Mouse (Mus musculus): ENCODE measurements around the gene Snrnp40. TPM values are rescaled to one million over a fixed set of nuclear protein-coding genes. Genes with fewer than 3 reads are reported as not detected.

Snrnp40 gene
- 32.3 and 34.1 TPM in 2 replicates for polyA plus RNA-seq (2012; rRNA removed)

DNA sequence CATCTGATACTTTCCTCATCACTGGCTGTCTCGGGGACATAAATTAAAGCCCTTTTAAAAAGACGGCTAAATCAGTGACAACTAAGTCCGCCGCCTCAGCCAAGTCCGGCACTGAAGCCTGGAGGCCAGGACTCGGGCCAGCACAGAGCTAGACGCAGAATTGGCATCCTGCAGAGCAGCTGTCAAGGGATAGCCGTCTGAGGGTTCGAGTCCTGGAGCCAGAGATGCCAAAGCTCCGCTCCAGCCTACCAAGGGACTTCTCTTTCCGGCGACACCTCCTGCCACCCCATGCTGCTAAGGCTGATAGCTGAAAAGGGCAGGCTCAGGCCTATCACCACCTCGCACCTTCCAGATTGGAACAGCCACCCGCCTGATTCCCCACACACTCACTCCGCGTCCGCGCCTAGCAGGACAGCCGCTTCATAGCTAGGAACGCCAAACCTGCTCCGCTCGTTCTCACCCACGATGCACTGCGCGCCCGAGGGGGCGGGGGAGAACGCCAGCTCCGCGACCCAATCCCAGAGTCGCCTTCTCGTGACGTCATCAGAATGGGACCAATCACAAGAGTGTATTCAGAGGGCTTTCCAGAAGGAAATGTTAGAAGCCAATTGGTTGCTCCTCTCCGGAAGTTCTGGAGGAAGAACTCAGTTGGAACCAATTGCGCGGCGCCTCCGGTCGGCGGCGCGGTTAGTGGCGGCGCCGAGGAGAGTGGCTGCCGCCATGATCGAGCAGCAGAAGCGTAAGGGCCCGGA lies at the start of gene Snrnp40, which contains the start of gene Zcchc17:
TSS of gene Snrnp40 (plus strand) at position 647 of the 752 bp plus-strand sequence.
TSS of gene Zcchc17 (minus strand) at position 458 of the 752 bp plus-strand sequence.
- DNase-seq (ENCODE audit: low read depth), result peak; percentile 97

DNA sequence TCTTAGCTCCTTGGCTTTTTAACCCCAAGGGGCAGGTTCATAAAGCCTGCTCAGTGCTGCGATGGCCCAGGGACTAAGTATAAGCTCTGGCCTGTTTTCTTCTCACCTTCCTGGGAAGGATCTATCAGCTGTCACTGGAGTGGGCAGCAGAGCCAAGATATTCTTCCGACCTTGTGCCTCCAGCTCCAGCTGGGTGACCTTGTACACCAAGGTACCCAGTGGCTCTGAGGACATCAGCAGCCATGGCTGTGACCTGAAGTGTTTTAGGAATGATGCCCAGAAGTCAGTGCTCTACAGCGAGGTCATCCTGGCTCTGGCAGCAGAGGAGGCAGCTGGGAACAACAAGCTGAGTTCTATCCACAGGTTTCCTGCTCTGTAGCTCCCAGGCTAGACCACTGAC lies 47.4 kb upstream of the Snrnp40 start:
- DNase-seq (ENCODE audit: low read depth), result no peak

DNA sequence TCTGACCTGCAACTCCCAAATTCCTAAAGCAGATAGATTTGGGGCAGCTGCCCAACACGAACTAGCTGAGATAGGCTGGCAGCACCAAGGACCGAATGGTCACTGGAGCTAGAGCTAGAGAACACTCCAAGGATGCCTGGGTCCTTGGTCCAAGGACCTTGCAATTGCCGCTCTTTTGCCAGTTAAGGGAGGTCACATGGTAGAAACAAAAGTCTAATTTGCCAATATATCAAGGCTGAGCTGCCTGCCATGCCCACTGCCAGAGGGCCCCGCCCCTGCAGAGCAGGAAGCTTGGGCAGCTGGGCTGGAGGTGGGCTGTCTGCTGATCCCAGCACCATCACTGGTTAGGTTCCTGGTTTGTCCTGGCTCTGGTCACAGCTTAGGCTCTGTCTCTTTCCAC lies 46.4 kb upstream of the Snrnp40 start:
- DNase-seq (ENCODE audit: low read depth), result no peak

DNA sequence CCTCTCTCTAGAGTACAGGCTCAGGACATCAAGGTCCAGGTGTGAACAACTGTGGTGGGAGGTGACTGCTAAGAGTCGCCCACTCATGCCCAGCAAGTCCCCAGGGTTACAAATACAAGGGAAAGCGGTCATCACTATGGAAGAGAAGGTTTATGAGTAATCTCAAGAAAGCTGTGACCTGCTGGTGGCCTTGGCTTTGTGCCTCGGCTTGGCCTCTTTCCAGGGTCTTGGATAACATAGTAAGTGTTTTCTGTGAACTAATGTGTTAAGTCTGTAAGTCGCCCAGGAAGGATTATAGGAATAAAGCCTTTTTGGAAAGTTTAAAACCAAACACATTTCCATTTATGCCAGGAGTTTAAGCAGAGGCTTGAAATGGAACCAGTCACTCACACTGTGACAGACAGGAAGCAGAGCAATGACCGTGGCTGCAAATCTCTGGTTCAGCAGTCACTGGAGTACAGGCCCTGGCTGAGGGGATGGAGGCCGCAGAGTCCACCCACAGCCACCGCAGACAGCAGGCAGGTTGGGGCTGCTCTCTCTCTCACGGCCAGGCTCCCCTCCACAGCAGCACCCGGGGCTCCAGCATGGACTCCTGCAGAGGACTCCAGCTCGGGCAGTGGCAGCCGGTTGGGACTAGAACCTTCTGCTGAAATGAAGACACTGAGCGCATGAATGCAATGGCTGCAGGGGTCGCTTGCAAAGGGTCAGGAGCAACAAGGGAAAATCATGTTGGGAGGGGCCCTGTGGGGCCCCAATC lies 44.0 kb upstream of the Snrnp40 start:
- DNase-seq (ENCODE audit: low read depth), result no peak

DNA sequence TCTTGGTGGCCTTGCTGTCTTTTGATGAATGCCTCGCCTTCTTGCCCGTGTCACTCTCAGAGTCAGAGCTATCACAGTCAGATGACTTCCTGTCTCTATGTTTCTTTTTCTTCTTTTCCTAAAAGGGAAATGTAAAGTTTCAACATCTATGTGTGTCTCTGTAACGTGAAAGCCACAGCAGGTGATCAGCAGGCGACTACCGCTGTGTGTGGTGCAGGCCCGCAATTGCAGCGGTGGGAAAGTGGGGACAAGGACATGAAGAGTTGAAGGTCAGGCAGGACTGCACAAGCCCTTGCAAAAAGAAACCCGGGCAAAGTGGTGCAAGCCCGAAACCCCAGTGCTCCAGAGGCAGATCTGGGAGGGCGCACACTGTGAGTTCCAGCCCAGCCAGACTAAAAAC lies 43.2 kb upstream of the Snrnp40 start:
- DNase-seq (ENCODE audit: low read depth), result no peak

DNA sequence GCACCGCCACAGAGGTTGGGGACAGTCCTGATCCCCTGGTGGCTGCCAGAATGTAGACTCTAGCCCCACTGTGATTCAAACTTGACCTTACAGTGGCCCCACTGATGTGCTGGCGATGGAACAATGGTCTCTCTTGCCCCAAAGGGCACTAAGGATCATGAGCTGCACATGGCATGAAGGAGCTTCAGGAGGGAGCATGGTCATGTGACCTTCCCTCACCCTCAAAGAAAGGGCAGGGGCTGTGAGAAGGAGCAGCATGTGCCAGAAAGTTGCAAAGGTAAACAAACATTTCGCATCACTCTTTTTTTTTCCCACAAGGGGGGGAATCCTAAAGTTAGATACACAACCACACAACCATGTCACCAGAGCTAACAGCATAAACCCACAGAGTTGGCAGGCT lies 41.8 kb upstream of the Snrnp40 start:
- DNase-seq (ENCODE audit: low read depth), result no peak

DNA sequence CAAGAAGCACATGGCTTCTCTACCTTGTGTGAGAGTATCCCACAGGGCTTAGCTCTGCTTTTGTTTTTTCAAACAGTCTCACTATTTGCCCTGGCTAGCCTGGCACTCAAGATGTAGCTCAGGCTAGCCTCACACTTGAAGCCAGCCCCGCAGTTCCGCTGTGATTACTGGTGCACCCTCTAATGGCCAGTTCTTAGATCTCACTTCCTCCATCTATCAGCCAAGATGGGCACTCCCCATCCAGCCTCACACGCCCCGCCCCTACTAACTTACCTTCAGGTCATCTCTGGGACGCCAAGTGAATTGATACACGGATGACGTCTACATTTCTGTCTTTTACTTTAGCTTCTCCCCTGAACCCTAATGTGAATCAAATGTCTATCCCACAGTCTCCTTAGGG lies 40.4 kb upstream of the Snrnp40 start:
- DNase-seq (ENCODE audit: low read depth), result no peak

DNA sequence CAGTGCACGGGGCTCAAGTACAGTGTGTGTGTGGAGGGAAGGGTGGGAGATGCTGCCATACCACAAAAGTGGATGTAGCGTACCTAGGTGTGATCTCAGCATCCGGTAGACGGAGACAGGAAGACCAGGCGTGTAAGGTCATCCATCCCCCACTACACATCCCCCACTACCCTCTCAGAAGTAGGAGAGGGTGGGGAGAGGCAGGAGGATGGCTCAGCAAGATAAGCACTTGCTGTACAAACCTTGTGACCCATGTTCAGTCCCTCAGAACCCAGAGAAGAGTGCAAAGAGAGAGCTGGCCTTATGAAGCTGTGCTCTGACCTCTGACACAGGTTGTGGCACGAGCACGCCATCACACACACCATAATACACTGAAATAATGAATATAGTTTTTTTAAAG lies 38.3 kb upstream of the Snrnp40 start:
- DNase-seq (ENCODE audit: low read depth), result no peak

DNA sequence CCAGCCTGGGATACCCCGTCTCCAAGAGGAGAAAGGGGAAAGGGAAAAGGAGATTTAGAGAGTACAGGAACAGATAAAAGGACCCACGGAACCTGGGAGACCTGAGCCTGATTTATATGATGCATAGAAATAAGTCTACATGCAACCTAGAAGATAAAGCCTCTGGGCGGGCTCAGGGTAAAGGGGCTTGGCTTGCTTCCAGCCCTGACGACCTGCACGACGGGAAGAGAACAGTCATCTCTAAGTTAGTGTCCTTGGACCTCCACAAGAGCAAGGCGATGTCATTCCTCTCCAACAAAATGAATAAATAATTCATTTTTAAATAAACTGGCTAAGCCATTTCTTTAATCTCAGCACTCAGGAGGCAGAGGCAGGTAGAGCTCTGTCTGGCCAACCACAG lies 37.4 kb upstream of the Snrnp40 start:
- DNase-seq (ENCODE audit: low read depth), result no peak

DNA sequence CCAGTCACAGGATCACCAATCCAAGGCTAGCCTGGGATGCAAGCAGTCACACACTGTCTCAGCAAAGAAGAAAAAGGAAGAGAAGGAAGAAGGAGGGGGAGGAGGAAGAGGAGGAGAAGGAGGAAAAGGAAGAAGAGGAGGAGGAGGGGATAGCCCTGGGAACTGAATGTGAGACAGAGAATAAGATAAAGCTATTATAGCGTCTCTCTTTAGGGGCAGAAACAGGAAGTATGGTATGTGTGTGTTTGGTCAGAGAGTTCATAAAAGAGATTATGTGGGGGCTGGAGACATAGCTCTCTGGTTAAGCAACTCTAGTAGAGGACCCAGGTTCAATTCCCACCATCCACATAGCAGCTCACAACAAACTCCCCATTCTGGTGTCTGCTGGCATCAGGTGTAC lies 36.8 kb upstream of the Snrnp40 start:
- DNase-seq (ENCODE audit: low read depth), result no peak

DNA sequence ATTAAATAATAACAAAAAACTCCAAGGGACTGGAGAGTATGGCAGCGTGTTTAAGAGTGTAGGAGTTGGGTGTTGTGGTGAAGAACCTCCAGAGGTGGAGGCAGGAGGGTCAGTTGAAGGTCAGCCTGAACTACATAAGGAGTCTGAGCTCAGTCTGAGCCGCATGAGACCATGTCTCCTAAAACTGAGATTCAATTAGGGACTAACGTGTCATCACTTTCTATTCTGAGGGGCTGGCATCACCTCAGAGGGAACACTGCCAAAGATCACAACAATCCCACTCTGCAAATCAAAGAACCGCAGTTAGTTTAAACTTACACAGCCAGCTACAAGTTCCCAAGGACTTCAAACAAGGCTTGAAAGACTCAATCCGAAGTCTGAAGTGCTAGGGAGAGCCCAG lies 36.3 kb upstream of the Snrnp40 start:
- no peak for DNase-seq (ENCODE audit: low read depth)

DNA sequence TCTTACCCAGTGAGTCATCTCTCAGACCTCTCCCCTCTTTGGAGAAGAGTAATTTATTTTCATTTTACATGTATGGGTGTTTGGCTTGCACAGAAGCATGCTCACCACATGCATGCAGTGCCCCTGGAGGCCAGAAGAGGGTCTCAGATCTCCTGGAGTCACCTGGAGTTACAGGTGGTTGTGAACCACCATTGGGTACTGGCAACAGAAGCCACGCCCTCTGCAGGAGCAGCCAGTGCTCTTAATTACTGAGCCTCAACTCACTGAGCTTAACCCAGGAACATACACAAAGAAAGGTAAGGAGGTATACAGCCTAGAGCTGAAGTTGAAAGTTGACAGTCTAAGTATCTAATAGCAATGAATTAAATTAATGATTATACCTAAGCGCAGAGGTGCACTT lies 34.5 kb upstream of the Snrnp40 start:
- no peak for DNase-seq (ENCODE audit: low read depth)

DNA sequence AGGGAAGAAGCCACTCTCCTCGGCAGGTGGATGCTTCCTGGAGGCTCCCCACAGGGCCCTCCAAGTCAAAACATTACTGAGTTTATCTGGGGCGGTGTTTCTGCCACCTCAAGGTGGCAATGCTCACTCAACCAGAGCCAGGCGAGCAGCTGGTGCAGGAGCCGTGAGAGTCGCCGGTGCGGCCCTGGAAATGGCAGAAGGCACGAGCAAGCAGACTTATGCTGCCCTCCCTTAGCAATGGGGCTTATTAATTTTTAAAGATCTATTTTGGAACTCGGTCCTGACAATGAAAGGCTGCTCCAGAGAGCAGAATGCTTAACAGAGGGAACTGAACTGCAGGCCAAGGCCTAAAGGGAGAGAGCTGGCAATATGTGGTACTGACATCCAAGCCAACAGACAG lies 32.6 kb upstream of the Snrnp40 start:
- DNase-seq (ENCODE audit: low read depth), result no peak

DNA sequence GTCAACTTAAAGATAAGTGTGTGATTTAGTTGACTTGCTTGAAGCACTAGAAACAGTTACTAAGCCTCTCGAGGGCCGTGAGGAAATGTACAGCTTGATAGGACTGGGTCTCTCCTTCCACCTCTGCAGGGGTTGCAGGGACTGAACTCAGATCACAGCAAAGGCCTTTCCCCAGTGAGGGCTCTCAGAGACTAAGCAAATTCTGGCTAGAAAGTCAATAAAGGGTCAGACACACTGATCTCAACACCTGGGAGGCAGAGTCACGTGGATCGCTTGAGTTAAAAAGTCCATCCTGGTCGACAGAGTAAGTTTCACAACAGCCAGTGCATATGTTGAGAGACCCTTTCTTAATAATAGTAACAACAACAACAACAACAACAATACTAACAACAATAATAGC lies 24.1 kb upstream of the Snrnp40 start:
- no peak for DNase-seq (ENCODE audit: low read depth)

DNA sequence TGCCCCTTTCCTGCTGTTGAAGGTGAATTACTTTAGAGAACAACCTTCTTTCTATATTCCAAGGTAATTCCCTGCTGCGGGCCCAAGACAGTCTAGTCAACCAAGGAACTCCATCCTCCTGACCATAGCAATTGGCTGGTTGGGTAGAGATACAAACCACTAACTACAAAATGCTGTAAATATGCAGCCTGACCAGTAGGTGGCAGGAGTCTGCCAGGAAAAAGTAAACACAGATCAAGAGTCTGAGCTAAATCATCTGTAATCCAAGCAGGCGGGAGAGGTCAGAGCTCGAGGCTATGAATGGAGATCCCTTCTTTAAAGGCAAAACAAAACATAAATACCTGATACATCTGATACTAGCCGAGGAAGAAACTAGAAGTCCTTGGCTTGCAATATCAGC lies 18.2 kb upstream of the Snrnp40 start:
- DNase-seq (ENCODE audit: low read depth), result peak; percentile 8

DNA sequence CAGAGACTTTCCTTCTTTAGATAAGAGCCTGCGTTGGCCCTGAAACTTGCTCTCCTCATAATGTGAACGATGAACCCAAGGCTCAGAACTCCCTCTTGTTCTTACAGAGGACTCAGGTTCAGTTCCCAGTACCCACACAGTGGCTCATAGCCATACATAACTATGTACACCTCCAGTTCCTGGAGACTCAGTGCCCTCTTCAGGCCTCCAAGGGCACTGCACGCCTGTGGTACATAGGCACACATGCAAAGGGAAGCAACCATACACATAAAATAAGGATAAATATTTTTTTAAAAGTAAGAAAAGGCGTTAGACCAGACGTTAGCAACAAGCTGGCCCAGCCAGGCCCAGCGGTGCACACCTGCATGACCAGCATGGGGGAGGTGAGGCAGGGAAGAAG lies 10.3 kb upstream of the Snrnp40 start:
- no peak for DNase-seq (ENCODE audit: low read depth)

DNA sequence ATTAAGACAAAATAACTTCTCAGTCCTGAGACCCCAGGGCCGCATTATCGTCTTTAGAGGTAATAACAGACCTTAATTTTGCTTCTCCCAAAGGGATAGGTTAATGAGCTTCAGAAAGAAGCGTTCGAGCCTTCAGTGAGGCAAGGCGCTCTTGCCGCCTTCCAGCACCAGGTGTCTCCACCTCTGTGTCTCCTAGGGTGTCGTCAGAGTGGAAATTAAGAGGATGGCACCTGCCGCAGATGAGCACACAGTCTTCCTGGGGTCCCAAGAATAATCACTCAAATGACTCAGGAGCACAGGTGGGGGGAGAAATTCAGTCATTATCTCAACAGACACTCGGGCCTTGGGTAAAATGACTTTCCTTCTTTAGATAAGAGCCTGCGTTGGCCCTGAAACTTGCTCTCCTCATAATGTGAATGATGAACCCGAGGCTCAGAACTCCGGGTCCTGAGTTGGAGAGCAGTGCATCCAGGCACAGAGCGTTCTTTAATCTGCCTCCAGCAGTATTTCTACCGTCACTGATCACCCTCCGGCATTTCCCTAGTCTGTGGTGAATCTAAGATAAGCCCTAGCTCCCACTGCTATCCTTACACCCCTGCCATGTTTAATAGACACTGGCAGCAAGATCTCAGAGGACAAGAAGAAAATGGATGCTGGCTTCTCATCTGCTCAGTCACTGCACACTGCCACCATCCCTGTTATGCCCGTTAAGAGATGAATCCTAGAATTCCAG lies 9.1 kb upstream of the Snrnp40 start:
- no peak for DNase-seq (ENCODE audit: low read depth)

DNA sequence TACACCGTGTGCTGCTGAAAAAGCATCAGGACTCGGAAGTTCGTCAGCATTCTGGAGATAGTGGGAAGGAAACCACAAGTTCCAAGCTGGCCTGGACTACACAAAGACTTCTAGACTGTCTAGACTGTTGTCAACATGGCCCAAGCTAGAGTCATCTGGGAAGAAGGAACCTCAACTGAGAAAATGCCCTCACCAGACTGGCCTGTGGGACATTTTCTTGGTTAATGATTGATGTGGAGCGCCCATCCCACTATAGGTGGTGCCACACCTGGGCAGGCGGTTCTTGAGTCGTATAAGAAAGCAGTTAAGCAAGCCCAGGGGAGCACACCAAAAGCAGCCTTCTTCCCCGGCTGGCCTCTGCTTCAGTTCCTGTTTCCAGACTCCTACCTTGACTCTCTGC lies 7.3 kb upstream of the Snrnp40 start:
- DNase-seq (ENCODE audit: low read depth), result no peak

DNA sequence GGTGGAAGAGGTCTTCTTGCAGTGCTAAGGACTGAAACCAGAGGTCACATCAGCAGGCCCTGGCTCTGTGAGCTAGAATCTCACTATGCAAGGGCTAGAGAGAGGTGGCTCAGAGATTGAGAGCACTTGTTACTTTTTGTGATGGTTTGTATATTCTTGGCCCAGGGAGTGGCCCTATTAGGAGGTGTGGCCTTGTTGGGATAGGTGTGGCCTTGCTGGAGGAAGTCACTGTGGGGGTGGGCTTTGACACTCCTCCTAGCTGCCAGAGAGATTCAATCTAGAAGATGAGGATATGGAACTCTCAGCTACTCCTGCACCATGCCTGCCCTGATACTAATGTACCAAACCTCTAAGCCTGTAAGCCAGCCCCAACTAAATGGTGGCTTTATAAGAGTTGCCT lies 2.0 kb upstream of the Snrnp40 start:
- no peak for DNase-seq (ENCODE audit: low read depth)

DNA sequence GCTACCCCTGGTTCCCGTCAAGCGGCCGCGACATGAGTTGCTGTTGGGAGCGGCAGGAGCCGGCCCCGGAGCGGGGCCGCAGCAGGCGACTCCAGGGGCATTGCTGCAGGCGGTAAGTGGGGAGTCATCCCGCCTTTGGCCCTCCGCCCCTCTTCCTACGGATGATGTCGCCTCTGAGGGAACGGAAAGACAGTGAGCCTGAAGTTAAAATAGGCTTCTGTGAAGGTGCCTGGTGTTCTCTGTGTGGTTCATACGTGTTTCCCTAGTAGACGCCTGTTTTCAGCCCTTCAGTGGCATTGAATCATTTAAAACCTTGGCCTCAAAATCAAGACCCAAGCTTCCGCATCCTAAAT lies 282 bp downstream of the Snrnp40 start:
- DNase-seq (ENCODE audit: low read depth), result peak; percentile 1

DNA sequence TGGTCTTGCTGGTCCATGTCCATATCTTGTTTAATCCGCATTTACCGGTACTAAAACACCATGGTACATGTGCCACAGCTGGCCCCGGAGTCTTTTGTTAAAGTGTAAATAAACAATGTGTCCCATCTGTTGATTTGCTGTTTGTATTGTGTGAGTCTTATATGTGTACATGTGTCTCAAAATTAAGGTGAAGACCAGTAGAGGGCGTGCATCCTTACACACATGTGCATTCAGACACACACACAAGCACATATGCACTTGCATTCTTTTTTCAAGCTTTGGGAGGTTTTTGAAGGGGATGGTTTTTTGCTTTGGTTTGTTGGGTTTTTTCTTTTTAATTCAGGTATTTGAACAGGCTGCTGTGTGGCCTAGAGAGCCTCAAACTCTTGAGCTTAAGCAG lies 16.7 kb downstream of the Snrnp40 start:
- no peak for DNase-seq (ENCODE audit: low read depth)

DNA sequence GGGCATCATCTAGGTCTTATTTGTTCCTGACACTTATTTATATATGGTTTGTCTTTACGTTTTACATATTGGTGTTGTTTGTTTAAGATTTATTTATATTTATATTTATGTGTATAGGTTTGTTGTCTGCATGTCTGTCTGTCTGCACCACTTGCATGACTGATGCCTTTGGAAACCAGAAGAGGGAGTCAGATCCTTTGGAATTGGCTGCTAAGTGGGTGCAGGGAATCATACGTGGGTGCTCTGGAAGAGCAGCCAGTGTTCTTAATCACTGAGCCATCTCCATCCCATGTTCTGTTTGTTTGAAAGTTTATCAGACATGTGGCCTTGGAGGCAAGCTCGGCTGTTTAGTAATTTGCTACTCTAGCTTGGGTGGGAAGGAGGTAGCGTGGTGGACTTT lies 17.6 kb downstream of the Snrnp40 start:
- no peak for DNase-seq (ENCODE audit: low read depth)

DNA sequence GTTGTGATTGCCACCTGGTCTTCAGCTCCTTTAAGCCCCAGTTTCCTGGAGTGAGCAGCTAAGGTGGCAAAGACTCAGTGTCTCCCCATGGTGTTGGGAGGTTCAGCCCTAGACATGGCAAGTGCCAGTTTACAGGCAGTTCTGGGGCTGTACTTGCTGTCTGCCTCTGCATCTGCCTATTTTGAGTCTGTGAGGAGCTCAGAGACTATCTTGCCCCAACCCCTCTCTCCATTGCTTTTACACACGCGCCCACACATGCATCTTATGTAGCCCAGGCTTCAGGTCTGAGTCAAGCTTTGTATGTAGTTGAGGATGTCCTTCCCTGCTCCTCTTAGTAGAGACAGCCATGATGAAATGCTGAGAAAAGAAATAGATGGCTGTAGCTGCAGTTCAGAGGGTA lies 19.2 kb downstream of the Snrnp40 start:
- DNase-seq (ENCODE audit: low read depth), result no peak
